Comparison of ENCODE assay signal across 25 mouse cellular contexts in genomic region chr9:54583712-54584111, GRCm38 (mm10). TPM values are rescaled to one million over a fixed set of nuclear protein-coding genes. Genes with fewer than 3 reads are reported as not detected.
DNase-seq lines count a peak whose midpoint lies in the region; ATAC-seq and TF ChIP-seq lines count a peak whose summit lies in the region.
"Had no signal": no experiment of that assay in that cellular context is flagged by ENCODE, and none has a peak within 500 bp of the region (broad histone marks: within the 10 kb centered on the region; RNA-seq: fewer than 3 reads in every experiment).

No protein-coding gene starts in this region.

- H3K27me3 ChIP-seq in G1E (ENCODE audit: insufficient read depth, low read length): no peaks in the 10 kb centered on the region
- no peaks in the 10 kb centered on the region for H3K27me3 ChIP-seq in liver, embryonic 14.5 days (ENCODE audit: control insufficient read depth, insufficient read depth, low read length)
- H3K27me3 ChIP-seq: CH12.LX; embryonic facial prominence, embryonic 15.5 days; heart, embryonic 12.5 days had no signal

- DNase-seq in G1E (ENCODE audit: low spot score): no peak
- peak; percentile 65 for DNase-seq in MEL-GATA-1-ER (ENCODE audit: extremely low read depth, low read depth)
- peak in 1 of 3 experiments; percentile 37 for DNase-seq in liver, embryonic 14.5 days (ENCODE audit: low read depth in 3 of 3, low spot score in 3 of 3)
- DNase-seq in embryo, embryonic 11 days: no peak
- no peak for DNase-seq in left cerebral cortex, postnatal 10 days (ENCODE audit: extremely low spot score in 1 of 2, low spot score in 2 of 2)
- no peak for DNase-seq in layer of hippocampus, adult 2 months (ENCODE audit: low spot score in 2 of 2)
- DNase-seq: adrenal gland, postnatal 25 days; cerebellum, adult 2 months; cerebellum, postnatal 10 days; gastrocnemius, postnatal 10 days; heart, adult 2 months had no signal

- WGBS in liver, embryonic 14.5 days (ENCODE audit: insufficient replicate concordance): 6% methylated on average over 1 of the region's 1 CpGs

- TF ChIP-seq CTCF in G1E (IDR thresholded peaks at IDR 0.05; ENCODE audit: low read depth, low read length): no peak
- no peak for TF ChIP-seq CTCF in liver, embryonic 14.5 days (IDR thresholded peaks at IDR 0.05; ENCODE audit: low read depth)
- TF ChIP-seq CTCF in layer of hippocampus, adult 2 months (conservative IDR thresholded peaks at IDR 0.05): no peak

- H3K27ac ChIP-seq in liver, embryonic 14.5 days: peak overlapping the region; percentile 44
- H3K27ac ChIP-seq in layer of hippocampus, adult 2 months: no peak overlapping the region
- H3K27ac ChIP-seq: embryonic facial prominence, embryonic 15.5 days; forebrain, embryonic 10.5 days; heart, adult 2 months; hindbrain, embryonic 10.5 days; hindbrain, embryonic 14.5 days had no signal

- H3K9ac ChIP-seq in liver, embryonic 14.5 days (replicated peaks): no peak overlapping the region
- H3K9ac ChIP-seq: embryonic facial prominence, embryonic 15.5 days; heart, embryonic 12.5 days; hindbrain, embryonic 14.5 days had no signal

- no peak overlapping the region for H3K4me3 ChIP-seq in G1E (ENCODE audit: low read depth, low read length)
- no peak overlapping the region for H3K4me3 ChIP-seq in liver, embryonic 14.5 days (ENCODE audit: insufficient read depth in 1 of 2, low read depth in 2 of 2, low read length in 2 of 2)
- H3K4me3 ChIP-seq in layer of hippocampus, adult 2 months: no peak overlapping the region
- H3K4me3 ChIP-seq: embryonic facial prominence, embryonic 15.5 days; erythroblast, embryonic 14.5 days; forebrain, embryonic 10.5 days; heart, adult 2 months; heart, embryonic 12.5 days; hindbrain, embryonic 10.5 days had no signal

- H3K4me2 ChIP-seq in liver, embryonic 14.5 days (ENCODE audit: low read depth): no peak overlapping the region
- H3K4me2 ChIP-seq: embryonic facial prominence, embryonic 15.5 days; heart, embryonic 12.5 days; hindbrain, embryonic 14.5 days had no signal

- H3K4me1 ChIP-seq in G1E (ENCODE audit: insufficient read depth, low read depth, low read length): peaks cover 29% of the 10 kb centered on the region
- peaks cover 3 to 17% of the 10 kb centered on the region in 2 experiments for H3K4me1 ChIP-seq in liver, embryonic 14.5 days (replicated peaks; ENCODE audit: control insufficient read depth in 2 of 2, insufficient read depth in 2 of 2, low read length in 1 of 2)

- intact Hi-C loops in left cerebral cortex, postnatal 10 days (cut with DNase I): no loop called here

- peaks cover 6% of the 10 kb centered on the region for H3K9me3 ChIP-seq in G1E (replicated peaks)
- H3K9me3 ChIP-seq in liver, embryonic 14.5 days (ENCODE audit: control insufficient read depth, low read length): no peaks in the 10 kb centered on the region
- H3K9me3 ChIP-seq: embryonic facial prominence, embryonic 15.5 days; forebrain, embryonic 10.5 days; heart, embryonic 12.5 days; hindbrain, embryonic 10.5 days had no signal

- ATAC-seq in G1E (ENCODE audit: extremely low read depth, insufficient number of reproducible peaks, low FRiP score, poor library complexity, severe bottlenecking): peak; percentile 51; the same call in 1 of the 2 replicates
- ATAC-seq in liver, embryonic 14.5 days (ENCODE audit: insufficient read depth): peak; percentile 52
- ATAC-seq in megakaryocyte progenitor cell, adult 5-6 weeks (replicated peaks; ENCODE audit: poor library complexity): peak; percentile 63
- ATAC-seq: forebrain, embryonic 14.5 days had no signal

- peak; percentile 94 for TF ChIP-seq EP300 in liver, embryonic 14.5 days (IDR thresholded peaks at IDR 0.05; ENCODE audit: low read depth)

- H3K36me3 ChIP-seq in G1E (replicated peaks): peaks cover 7% of the 10 kb centered on the region
- H3K36me3 ChIP-seq in liver, embryonic 14.5 days (replicated peaks; ENCODE audit: control insufficient read depth, insufficient read depth, low read depth): no peaks in the 10 kb centered on the region
- H3K36me3 ChIP-seq: embryonic facial prominence, embryonic 15.5 days; heart, embryonic 12.5 days; hindbrain, embryonic 10.5 days had no signal

RNA-seq across cellular contexts. Expression of gene Idh3a, which starts 2.4 kb away (rescaled TPM):
- 76.3 and 79.5 TPM in 2 replicates for total RNA-seq in G1E (2014; fragmentation: Nextera tagmentation)
- 60.8 and 71.5 TPM in 2 replicates for total RNA-seq in G1E (2017)
- 20.3 and 21.7 TPM in 2 replicates for polyA plus RNA-seq in G1E (2012)
- polyA plus RNA-seq in liver, embryonic 14.5 days (2012; rRNA removed): 30.5 and 40.0 TPM in 2 replicates
- polyA plus RNA-seq in liver, embryonic 14.5 days (2014; fragmentation: Nextera tagmentation; extraction: Ambion mirVana): 89.6 and 90.7 TPM in 2 replicates
- total RNA-seq in megakaryocyte progenitor cell, adult 5-6 weeks (2015): 126 and 142 TPM in 2 replicates
- total RNA-seq in megakaryocyte progenitor cell, adult 5-6 weeks (2017): 74.5 and 85.5 TPM in 2 replicates
- total RNA-seq in left cerebral cortex, postnatal 10 days (2021): 100 to 1,000 TPM; 206 to 208 TPM
- 100 to 1,000 TPM; 159 to 179 TPM for total RNA-seq in layer of hippocampus, adult 2 months (2021)

RNA-seq across cellular contexts. Expression of gene Cib2, which starts 23.7 kb away (rescaled TPM):
- not detected in 2 replicates for total RNA-seq in G1E (2014; fragmentation: Nextera tagmentation)
- 0.17 TPM in 1 of 2 replicates, not detected in the other for total RNA-seq in G1E (2017)
- 0.04 and 0.08 TPM in 2 replicates for polyA plus RNA-seq in G1E (2012)
- 0.84 and 0.86 TPM in 2 replicates for polyA plus RNA-seq in liver, embryonic 14.5 days (2012; rRNA removed)
- polyA plus RNA-seq in liver, embryonic 14.5 days (2014; fragmentation: Nextera tagmentation; extraction: Ambion mirVana): 1.8 and 2.2 TPM in 2 replicates
- total RNA-seq in megakaryocyte progenitor cell, adult 5-6 weeks (2015): 2.0 and 2.4 TPM in 2 replicates
- 1.2 and 1.3 TPM in 2 replicates for total RNA-seq in megakaryocyte progenitor cell, adult 5-6 weeks (2017)
- 10 to 100 TPM; 32.8 to 33.9 TPM for total RNA-seq in left cerebral cortex, postnatal 10 days (2021)
- 10 to 100 TPM; 18.7 to 19.6 TPM for total RNA-seq in layer of hippocampus, adult 2 months (2021)

RNA-seq across cellular contexts. Expression of gene Sh2d7, which starts 44.9 kb away (rescaled TPM):
- total RNA-seq in G1E (2014; fragmentation: Nextera tagmentation): not detected in 2 replicates
- 0.05 and 0.06 TPM in 2 replicates for total RNA-seq in G1E (2017)
- polyA plus RNA-seq in G1E (2012): not detected in 2 replicates
- not detected in 2 replicates for polyA plus RNA-seq in liver, embryonic 14.5 days (2012; rRNA removed)
- not detected in 2 replicates for polyA plus RNA-seq in liver, embryonic 14.5 days (2014; fragmentation: Nextera tagmentation; extraction: Ambion mirVana)
- not detected in 2 replicates for total RNA-seq in megakaryocyte progenitor cell, adult 5-6 weeks (2015)
- total RNA-seq in megakaryocyte progenitor cell, adult 5-6 weeks (2017): not detected in 2 replicates
- not detected for total RNA-seq in left cerebral cortex, postnatal 10 days (2021)
- not detected for total RNA-seq in layer of hippocampus, adult 2 months (2021)
- total RNA-seq: adrenal gland, adult 18-20 months; adrenal gland, postnatal 25 days; gastrocnemius, postnatal 10 days; gastrocnemius, postnatal 4 days; heart, adult 2 months; heart, postnatal 25 days had no signal
- polyA plus RNA-seq: cerebellum, adult 2 months; embryonic facial prominence, embryonic 11.5 days; erythroblast, embryonic 14.5 days; forebrain, embryonic 10.5 days; heart, embryonic 12.5 days; heart, embryonic 16.5 days; hindbrain, embryonic 10.5 days; hindbrain, embryonic 14.5 days had no signal

Comparison
In these comparisons a context has a peak if more than half of its experiments do, and no peak if none do; other contexts are left out.
1. RNA of gene Cib2, which starts 23.7 kb away (total RNA-seq): 32.8 to 33.9 TPM in left cerebral cortex, postnatal 10 days and 18.7 to 19.6 TPM in layer of hippocampus, adult 2 months; 1.2 to 2.4 TPM in megakaryocyte progenitor cell, adult 5-6 weeks and 0.17 TPM in G1E; every median in the first group is over 4 times any median in the second.
2. Peak in every context shown above with its lines, with median percentiles within 50 percentile points of each other: ATAC-seq.